Mouse (Mus musculus) liver, embryonic 14.5 days (tissue): ENCODE measurements at regions not wholly inside any gene's neighbourhood (a gene's known extent, or its start where the extent isn't known, plus 50 kb on each side); places are given as distances from the start of the nearest gene placed in this dataset.

ENCODE experiments used
- ATAC-seq: fragments of 200-750 bp; cut with Nextera tagmentation; 2 replicates; pipeline ENCODE4 v1.8.0; 2017; ENCODE audit warnings: moderate number of reproducible peaks, mild to moderate bottlenecking, moderate library complexity; ENCODE audit not compliant: insufficient read depth
- DNase-seq, 3 experiments: peaks; one replicate each; pipeline ENCODE4 v3.0.0-alpha.2; 2012 to 2013; ENCODE audit warnings: low read depth in 3 of 3, low spot score in 3 of 3
- H3K27ac ChIP-seq: fragments of 300-500 bp; sonication (generic); 2 replicates; pipeline ENCODE4 v1.5.1; 2014; ENCODE audit warnings: moderate library complexity, mild to moderate bottlenecking, control low read depth, inconsistent platforms
- H3K27me3 ChIP-seq: fragments of 300-500 bp; sonication (generic); 2 replicates; pipeline ENCODE4 v1.6.1; 2014; ENCODE audit warnings: mild to moderate bottlenecking, low read length, moderate library complexity; ENCODE audit not compliant: control insufficient read depth, insufficient read depth
- H3K36me3 ChIP-seq: fragments of 300-500 bp; sonication (generic); replicated peaks from 2 replicates; pipeline ENCODE4 v1.6.1; 2014; ENCODE audit warnings: low read depth; ENCODE audit not compliant: control insufficient read depth, insufficient read depth
- H3K4me1 ChIP-seq, 2 experiments: fragments of 200-500 bp in 1 of 2; fragments of 300-500 bp in 1 of 2; sonication (generic) in 1 of 2; replicated peaks; 2 replicates each; pipeline ENCODE4 v1.6.1; 2012 to 2014; ENCODE audit warnings: antibody characterized with exemption in 1 of 2, inconsistent platforms in 1 of 2, low read length in 1 of 2; ENCODE audit not compliant: control insufficient read depth in 2 of 2, insufficient read depth in 2 of 2
- H3K4me2 ChIP-seq: fragments of 300-500 bp; sonication (generic); 2 replicates; pipeline ENCODE4 v1.6.1; 2014; ENCODE audit warnings: low read depth, mild to moderate bottlenecking, control low read depth, moderate library complexity
- H3K4me3 ChIP-seq, 2 experiments: fragments of 200-500 bp in 1 of 2; fragments of 300-500 bp in 1 of 2; sonication (generic) in 1 of 2; 2 replicates each; pipeline ENCODE4 v1.5.1; 2012 to 2014; ENCODE audit warnings: low read depth in 2 of 2, low read length in 2 of 2, mild to moderate bottlenecking in 2 of 2, control low read depth in 1 of 2, inconsistent platforms in 1 of 2, moderate library complexity in 1 of 2; ENCODE audit not compliant: insufficient read depth in 1 of 2
- H3K9ac ChIP-seq: fragments of 300-500 bp; sonication (generic); replicated peaks from 2 replicates; pipeline ENCODE4 v1.6.1; 2014; ENCODE audit warnings: mild to moderate bottlenecking, control low read depth, moderate library complexity
- H3K9me3 ChIP-seq: fragments of 300-500 bp; sonication (generic); 2 replicates; pipeline ENCODE4 v1.6.1; 2016; ENCODE audit warnings: low read length, mixed read lengths; ENCODE audit not compliant: control insufficient read depth
- CTCF ChIP-seq: IDR thresholded peaks from 2 replicates; pipeline ENCODE4 v1.5.1; 2016; ENCODE audit warnings: antibody characterized with exemption, low read depth, control low read depth
- EP300 ChIP-seq: IDR thresholded peaks from 2 replicates; pipeline ENCODE4 v1.6.1; 2016; ENCODE audit warnings: antibody characterized with exemption, low read depth
- WGBS: fragments of 180-500 bp; shearing (Covaris S2); extraction: QIAGEN DNeasy Blood & Tissue Kit; methylation state at CpG from one replicate; pipeline ENCODE4 v1.1.7; 2014; ENCODE audit not compliant: insufficient replicate concordance; 5-methylcytosine and 5-hydroxymethylcytosine counted together

DNA sequence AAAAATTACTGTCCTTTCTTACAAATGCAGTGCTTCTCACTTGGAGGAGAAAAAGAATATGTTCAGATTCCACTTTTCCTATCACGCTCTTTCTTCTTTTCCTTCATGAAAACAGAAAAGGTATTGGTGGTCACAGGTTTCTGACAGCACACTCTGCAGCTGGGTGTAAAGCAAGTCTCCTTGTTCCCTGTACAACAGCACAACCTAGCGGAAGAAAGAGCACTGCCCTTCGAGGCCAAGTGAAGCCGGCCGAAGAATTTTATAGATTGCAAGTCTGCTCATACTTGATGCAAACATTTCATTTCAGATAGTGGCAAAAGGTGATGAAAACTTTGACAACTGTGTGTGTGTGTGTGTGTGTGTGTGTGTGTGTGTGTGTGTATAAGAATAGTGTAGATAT is 407.6 kb upstream of the 1700008P02Rik start:
- H3K4me1 ChIP-seq = no peaks in the 10 kb centered on the region
- no peak overlapping the region for H3K4me2 ChIP-seq
- no peaks in the 10 kb centered on the region for H3K36me3 ChIP-seq
- TF ChIP-seq CTCF (peak; percentile 41; the same call in 1 of the 2 replicates), EP300 (no peak)
- WGBS = 24% methylated on average over 5 of the region's 5 CpGs
- no peak overlapping the region for H3K27ac ChIP-seq
- no peaks in the 10 kb centered on the region for H3K9me3 ChIP-seq
- ATAC-seq (no peak), DNase-seq (peak in 1 of 3 experiments; percentile 0)
- H3K9ac ChIP-seq = no peak overlapping the region
- H3K27me3 ChIP-seq = no peaks in the 10 kb centered on the region
- H3K4me3 ChIP-seq = no peak overlapping the region

DNA sequence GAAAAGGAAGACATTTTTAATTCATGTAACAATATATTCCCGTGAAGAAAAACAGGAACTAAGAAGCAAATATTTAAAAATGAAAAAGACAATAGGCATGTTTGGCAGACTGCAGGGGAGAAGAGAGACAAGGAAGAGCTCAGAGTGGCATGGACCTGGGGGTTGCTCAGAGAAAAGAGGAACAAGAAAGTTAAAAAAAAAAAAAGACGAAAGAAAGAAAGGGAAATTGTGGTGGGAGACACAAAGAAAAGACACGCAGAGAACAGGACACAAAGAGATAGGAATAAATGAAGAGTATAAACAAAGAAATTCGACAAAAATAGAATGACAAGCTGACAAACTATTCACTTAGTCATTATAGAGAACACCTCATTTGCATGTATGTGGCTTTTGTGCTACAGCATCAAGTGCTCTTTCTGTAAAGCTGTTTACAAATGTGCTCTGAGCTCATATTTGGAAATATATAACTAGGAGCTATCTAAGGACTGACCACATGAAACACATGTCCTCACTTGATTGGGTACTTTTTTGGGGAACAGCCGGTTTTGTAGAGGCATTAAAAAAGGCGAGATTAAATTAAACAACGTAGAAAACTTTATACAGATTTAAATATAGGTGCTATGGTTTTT is 394.2 kb upstream of the 1700008P02Rik start:
- no peak overlapping the region for H3K9ac ChIP-seq
- no peaks in the 10 kb centered on the region for H3K36me3 ChIP-seq
- no peaks in the 10 kb centered on the region for H3K9me3 ChIP-seq
- no peak overlapping the region for H3K27ac ChIP-seq
- WGBS = 16% methylated on average over 7 of the region's 7 CpGs
- no peak for TF ChIP-seq CTCF
- no peak for TF ChIP-seq EP300
- DNase-seq (no peak), ATAC-seq (no peak)
- H3K4me1 ChIP-seq = no peaks in the 10 kb centered on the region
- no peak overlapping the region for H3K4me3 ChIP-seq
- H3K27me3 ChIP-seq = no peaks in the 10 kb centered on the region
- H3K4me2 ChIP-seq = no peak overlapping the region

DNA sequence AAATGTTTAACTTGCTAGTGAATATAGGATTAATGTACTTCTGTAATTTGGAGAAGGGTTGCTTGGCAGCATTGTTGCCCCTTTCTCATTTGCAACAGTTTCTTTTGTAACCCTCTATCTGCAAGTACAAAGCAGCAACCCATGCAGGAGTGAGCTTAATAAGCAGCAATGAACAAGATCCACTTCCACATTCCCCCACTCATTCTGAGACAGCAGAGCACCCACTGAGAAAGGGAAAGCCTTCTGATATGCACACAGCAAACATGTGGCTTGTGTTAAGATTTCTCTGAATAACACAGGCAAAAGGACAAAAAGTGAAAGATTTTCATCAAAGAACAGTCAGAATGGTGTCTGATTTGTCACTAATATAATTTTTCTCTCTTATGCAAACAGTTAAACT is 393.3 kb upstream of the 1700008P02Rik start:
- TF ChIP-seq CTCF (no peak), EP300 (no peak)
- no peak overlapping the region for H3K4me2 ChIP-seq
- H3K9me3 ChIP-seq = no peaks in the 10 kb centered on the region
- H3K36me3 ChIP-seq = no peaks in the 10 kb centered on the region
- H3K9ac ChIP-seq = no peak overlapping the region
- no peaks in the 10 kb centered on the region for H3K27me3 ChIP-seq
- ATAC-seq (no peak), DNase-seq (no peak)
- no peaks in the 10 kb centered on the region for H3K4me1 ChIP-seq
- H3K4me3 ChIP-seq = no peak overlapping the region
- no peak overlapping the region for H3K27ac ChIP-seq

DNA sequence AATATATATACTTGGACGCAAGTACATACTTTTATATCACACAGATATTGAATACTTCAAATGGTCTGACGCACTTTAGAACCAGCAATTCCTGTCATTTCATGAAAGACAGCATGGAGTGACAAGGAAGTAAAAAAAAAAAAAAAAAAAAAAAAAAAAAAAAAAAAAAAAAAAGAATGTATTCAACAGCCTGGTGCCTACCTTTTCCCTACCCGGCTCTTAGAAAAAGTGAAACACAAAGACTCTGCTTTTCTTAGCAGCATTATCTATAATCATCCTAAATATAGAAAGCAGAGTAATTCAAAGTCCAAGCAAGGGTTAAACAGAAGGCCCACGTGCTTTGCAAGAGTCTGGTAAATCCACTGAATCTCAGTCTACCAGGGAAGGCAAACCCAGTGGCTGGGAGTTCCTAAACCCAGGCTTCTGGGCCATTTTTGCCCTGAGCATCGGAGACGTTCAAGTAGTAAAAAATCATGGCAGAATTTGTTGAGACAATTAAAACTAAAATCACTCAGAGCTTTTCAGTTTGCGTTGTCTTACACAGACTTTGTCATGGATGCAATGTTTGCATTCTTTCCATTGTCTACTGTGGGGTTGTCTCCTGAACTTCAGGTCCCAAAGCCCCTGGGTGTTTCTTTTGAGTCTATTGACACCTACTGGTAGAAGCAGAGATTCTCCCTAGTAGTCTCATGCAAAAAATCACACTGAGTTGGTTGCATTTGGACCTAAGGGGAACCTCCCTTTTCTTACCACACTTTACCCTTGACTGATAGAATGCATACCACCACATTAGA is 390.2 kb upstream of the 1700008P02Rik start:
- H3K4me1 ChIP-seq = no peaks in the 10 kb centered on the region
- no peak overlapping the region for H3K9ac ChIP-seq
- ATAC-seq (no peak), DNase-seq (no peak)
- H3K4me3 ChIP-seq = no peak overlapping the region
- TF ChIP-seq CTCF (no peak), EP300 (no peak)
- H3K36me3 ChIP-seq = no peaks in the 10 kb centered on the region
- WGBS = 45% methylated on average over 7 of the region's 7 CpGs
- no peaks in the 10 kb centered on the region for H3K9me3 ChIP-seq
- no peak overlapping the region for H3K4me2 ChIP-seq
- no peak overlapping the region for H3K27ac ChIP-seq
- no peaks in the 10 kb centered on the region for H3K27me3 ChIP-seq

DNA sequence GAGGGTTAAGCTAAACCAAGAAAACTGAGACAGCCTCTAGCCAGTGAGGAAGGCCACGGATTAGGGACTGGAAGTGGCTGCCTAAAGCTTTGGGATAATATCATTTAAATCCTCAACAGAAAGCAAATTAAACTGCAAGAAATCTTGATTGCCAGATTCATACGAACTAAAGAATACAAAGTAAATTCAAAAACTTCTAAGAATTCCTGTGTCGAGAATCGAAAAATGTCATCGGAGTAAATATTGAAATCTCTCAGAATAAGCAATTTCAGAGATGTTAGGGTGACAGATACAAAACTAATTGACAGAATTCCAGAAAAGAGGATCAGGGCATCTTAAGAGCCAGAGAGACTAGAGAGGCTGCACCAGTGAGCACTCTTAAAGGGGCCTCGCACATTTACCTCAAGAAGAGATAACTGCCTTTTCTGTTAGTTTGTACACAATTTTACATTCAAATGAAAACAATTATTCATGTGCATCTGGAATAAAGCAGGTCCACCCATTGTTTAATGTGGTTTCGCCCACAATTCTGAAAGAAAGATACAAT is 388.5 kb upstream of the 1700008P02Rik start:
- no peaks in the 10 kb centered on the region for H3K36me3 ChIP-seq
- no peaks in the 10 kb centered on the region for H3K27me3 ChIP-seq
- no peak overlapping the region for H3K9ac ChIP-seq
- no peaks in the 10 kb centered on the region for H3K9me3 ChIP-seq
- no peak for TF ChIP-seq EP300
- no peak for TF ChIP-seq CTCF
- H3K4me3 ChIP-seq = no peak overlapping the region
- DNase-seq = no peak
- H3K4me1 ChIP-seq = no peaks in the 10 kb centered on the region
- no peak overlapping the region for H3K27ac ChIP-seq
- ATAC-seq = no peak
- WGBS = 61% methylated on average over 7 of the region's 7 CpGs
- no peak overlapping the region for H3K4me2 ChIP-seq
